Comparison of ENCODE assay signal across 7 mouse cellular contexts in the genomic region with DNA sequence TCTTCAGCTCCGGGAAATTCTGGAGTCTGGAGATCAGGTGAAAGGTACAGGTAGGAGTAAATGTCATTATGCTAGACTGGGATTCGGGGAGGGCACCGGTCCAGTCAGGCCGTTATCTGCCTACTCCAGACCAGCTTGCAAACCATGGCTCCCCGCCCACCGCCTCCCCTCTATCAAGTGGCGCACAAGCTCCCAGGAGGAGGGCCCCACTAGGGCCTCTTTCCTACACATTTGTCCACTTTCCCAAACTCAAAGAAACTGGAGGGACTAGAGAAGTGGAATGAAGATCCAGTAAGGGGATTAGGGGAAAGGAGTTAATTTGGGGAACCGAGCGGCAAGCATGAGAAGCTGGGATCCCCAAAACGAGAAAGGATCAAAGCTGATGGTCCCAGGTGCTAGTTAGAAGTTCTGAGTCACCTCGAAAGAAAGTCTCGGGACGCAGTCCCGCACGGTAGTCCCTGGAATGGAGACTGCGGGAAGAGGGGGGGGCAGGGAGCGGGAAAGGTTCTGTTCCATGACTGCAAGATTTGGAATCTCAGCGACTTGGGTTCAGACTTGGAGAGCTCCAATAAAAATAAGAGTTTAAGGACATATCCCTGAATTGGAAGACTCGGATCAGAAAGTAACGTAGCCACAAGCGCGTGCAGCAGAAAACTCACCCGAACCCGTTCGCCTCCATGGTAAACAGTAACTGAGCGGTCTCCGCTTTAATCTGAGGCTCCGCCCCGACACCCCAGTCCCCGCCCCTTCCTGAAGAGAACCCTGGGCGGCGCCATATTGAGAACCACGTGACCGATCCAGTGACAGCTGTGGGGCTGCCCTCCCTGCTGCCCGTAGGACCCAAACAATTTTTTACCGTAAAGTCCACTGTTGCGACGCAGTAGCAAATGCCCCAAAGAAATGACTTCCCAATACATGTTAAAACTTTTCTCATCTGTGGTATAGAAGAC. TPM values are rescaled to one million over a fixed set of nuclear protein-coding genes. Genes with fewer than 3 reads are reported as not detected.
DNase-seq lines count a peak whose midpoint lies in the region; ATAC-seq and TF ChIP-seq lines count a peak whose summit lies in the region.

Gene Urod, minus strand, starts transcription at position 742 of the 950 bp plus-strand sequence.

- H3K36me3 ChIP-seq in intestine, postnatal 0 days (ENCODE audit: control insufficient read depth, insufficient read depth) = peaks cover 43% of the 10 kb centered on the region
- peaks cover 17% of the 10 kb centered on the region for H3K36me3 ChIP-seq in midbrain, embryonic 12.5 days
- peaks cover 21% of the 10 kb centered on the region for H3K36me3 ChIP-seq in small intestine, adult 2 months (ENCODE audit: control insufficient read depth, insufficient read depth, low read length)

- TF ChIP-seq POLR2A in small intestine, adult 2 months (IDR thresholded peaks at IDR 0.05; ENCODE audit: low read depth, low read length) = no peak; the same call in 1 of the 2 replicates

- intact Hi-C loops in left cerebral cortex, postnatal 4 days (cut with DNase I) = loop anchor here (5.0 to 10.0 kb wide), 2 partner anchors 277 to 849 kb away; no protein-coding TSS in a partner anchor

- no peak for TF ChIP-seq CTCF in intestine, postnatal 0 days (IDR thresholded peaks at IDR 0.05; ENCODE audit: low read depth)
- TF ChIP-seq CTCF in small intestine, adult 2 months (IDR thresholded peaks at IDR 0.05; ENCODE audit: extremely low read depth, insufficient read length, insufficient replicate concordance, low read depth, low read length) = no peak

- WGBS in intestine, postnatal 0 days = 2% methylated on average over 38 of the region's 38 CpGs
- WGBS in midbrain, embryonic 12.5 days = 1% methylated on average over 38 of the region's 38 CpGs
- 1% methylated on average over 38 of the region's 38 CpGs for WGBS in small intestine, adult 2 months

- peak within 1 kb of the TSS; percentile 98 for H3K27ac ChIP-seq in intestine, postnatal 0 days (ENCODE audit: low read depth, low read length)
- H3K27ac ChIP-seq in midbrain, embryonic 12.5 days (replicated peaks) = peak within 1 kb of the TSS; percentile 86
- H3K27ac ChIP-seq in small intestine, adult 2 months (ENCODE audit: insufficient read depth, low read depth, low read length) = peak within 1 kb of the TSS; percentile 96

- peak; percentile 76 for ATAC-seq in intestine, postnatal 0 days
- peak; percentile 90 for ATAC-seq in midbrain, embryonic 12.5 days (ENCODE audit: low FRiP score, low read depth)

- peak; percentile 93 for DNase-seq in adrenal gland, adult 8-10 months
- peak; percentile 94 for DNase-seq in embryo, embryonic 9.5 days (ENCODE audit: extremely low spot score)
- no peak for DNase-seq in gonadal fat pad, adult 2 months (ENCODE audit: low read depth)
- peak; percentile 96 for DNase-seq in left cerebral cortex, postnatal 4 days

- peak within 1 kb of the TSS; percentile 95 for H3K4me2 ChIP-seq in intestine, postnatal 0 days (replicated peaks; ENCODE audit: low read depth)
- peak within 1 kb of the TSS; percentile 99 for H3K4me2 ChIP-seq in midbrain, embryonic 12.5 days (replicated peaks)

- H3K4me3 ChIP-seq in intestine, postnatal 0 days (ENCODE audit: low read depth, low read length) = peak within 1 kb of the TSS; percentile 96
- H3K4me3 ChIP-seq in midbrain, embryonic 12.5 days = peak within 1 kb of the TSS; percentile 97
- peak within 1 kb of the TSS; percentile 91 for H3K4me3 ChIP-seq in small intestine, adult 2 months (ENCODE audit: low read depth, low read length)

- no peaks in the 10 kb centered on the region for H3K9me3 ChIP-seq in intestine, postnatal 0 days (ENCODE audit: control insufficient read depth)
- H3K9me3 ChIP-seq in midbrain, embryonic 12.5 days = no peaks in the 10 kb centered on the region

- peaks cover 4% of the 10 kb centered on the region for H3K4me1 ChIP-seq in intestine, postnatal 0 days (replicated peaks; ENCODE audit: control insufficient read depth, insufficient read depth, low read length)
- H3K4me1 ChIP-seq in midbrain, embryonic 12.5 days = peaks cover 30% of the 10 kb centered on the region
- H3K4me1 ChIP-seq in small intestine, adult 2 months (ENCODE audit: control insufficient read depth, insufficient read depth, insufficient read length, low read length) = peaks cover 12% of the 10 kb centered on the region

- peak within 1 kb of the TSS; percentile 88 for H3K9ac ChIP-seq in intestine, postnatal 0 days (ENCODE audit: low read depth, low read length)
- peak within 1 kb of the TSS; percentile 87 for H3K9ac ChIP-seq in midbrain, embryonic 12.5 days (replicated peaks)

- H3K27me3 ChIP-seq in intestine, postnatal 0 days (replicated peaks; ENCODE audit: control insufficient read depth, insufficient read depth, low read length) = no peaks in the 10 kb centered on the region
- H3K27me3 ChIP-seq in midbrain, embryonic 12.5 days = peaks cover 14% of the 10 kb centered on the region
- H3K27me3 ChIP-seq in small intestine, adult 2 months (ENCODE audit: control insufficient read depth, insufficient read depth, low read length) = no peaks in the 10 kb centered on the region

RNA-seq across cellular contexts. Expression of gene Urod, which starts in this region (rescaled TPM):
- 100 to 1,000 TPM; 123 to 137 (median 128) TPM for total RNA-seq in adrenal gland, adult 8-10 months (2022)
- 125 and 141 TPM in 2 replicates for polyA plus RNA-seq in gonadal fat pad, adult 2 months (2012; rRNA removed)
- polyA plus RNA-seq in intestine, postnatal 0 days (2015; fragmentation: Nextera tagmentation; extraction: Ambion mirVana) = 53.9 and 56.9 TPM in 2 replicates
- 10 to 100 TPM; 28.2 to 30.7 TPM for total RNA-seq in left cerebral cortex, postnatal 4 days (2021)
- 78.7 and 85.3 TPM in 2 replicates for polyA plus RNA-seq in midbrain, embryonic 12.5 days (2016; fragmentation: Nextera tagmentation; extraction: Ambion mirVana)
- 19.8 and 35.5 TPM in 2 replicates for polyA plus RNA-seq in small intestine, adult 2 months (2012; rRNA removed)
